Mouse (Mus musculus): Measurements from ENCODE around the gene Slc17a1. TPM values are rescaled to one million over a fixed set of nuclear protein-coding genes. Genes with fewer than 3 reads are reported as not detected.

The Slc17a1 gene
- polyA plus RNA-seq, 1 experiment from 2014 or later: not detected

- WGBS: 74% methylated on average over 6 of the region's 6 CpGs
- no peak for DNase-seq (ENCODE audit: low spot score)
- Histone ChIP-seq H3K4me1 (no peaks in the 10 kb centered on the region), H3K4me3 (no peak overlapping the region), H3K9me3 (replicated peaks) (no peaks in the 10 kb centered on the region), H3K36me3 (no peaks in the 10 kb centered on the region), H3K27me3 (ENCODE audit: low read depth, poor library complexity, severe bottlenecking) (no peaks in the 10 kb centered on the region), H3K27ac (no peak overlapping the region)
These were observed 30.7 kb downstream of the Slc17a1 start for GRCm38 (mm10) chr13:23898242-23898641.

DNA sequence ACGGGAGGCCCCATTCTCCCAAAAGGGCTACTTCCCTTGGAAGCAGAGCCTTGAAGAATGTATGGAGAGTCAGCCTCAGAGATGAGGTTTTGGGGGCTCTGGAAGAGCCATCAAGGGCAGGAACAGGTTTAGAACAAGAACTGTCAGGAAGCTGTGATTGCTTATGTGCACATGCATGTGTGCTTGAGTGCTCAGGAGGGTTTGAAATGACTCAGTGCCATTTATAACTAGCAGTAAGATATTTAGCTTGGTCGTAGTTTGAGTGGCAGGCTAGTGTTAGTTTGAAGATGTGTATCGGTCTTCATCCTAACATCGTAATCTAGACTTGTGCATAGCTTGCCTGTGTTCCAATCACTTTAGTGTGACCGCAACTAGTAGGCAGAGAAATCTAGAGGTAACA is 39.4 kb downstream of the Slc17a1 start:
- H3K27me3 ChIP-seq (ENCODE audit: low read depth, poor library complexity, severe bottlenecking): no peaks in the 10 kb centered on the region
- no peaks in the 10 kb centered on the region for H3K36me3 ChIP-seq
- DNase-seq (ENCODE audit: low spot score): no peak
- H3K4me3 ChIP-seq: no peak overlapping the region
- H3K9me3 ChIP-seq (replicated peaks): no peaks in the 10 kb centered on the region
- 97% methylated on average over 5 of the region's 5 CpGs for WGBS
- no peak overlapping the region for H3K27ac ChIP-seq
- H3K4me1 ChIP-seq: no peaks in the 10 kb centered on the region

- no peak for DNase-seq (ENCODE audit: low spot score)
- Histone ChIP-seq H3K27me3 (ENCODE audit: low read depth, poor library complexity, severe bottlenecking) (no peaks in the 10 kb centered on the region), H3K36me3 (no peaks in the 10 kb centered on the region), H3K4me3 (no peak overlapping the region), H3K9me3 (replicated peaks) (no peaks in the 10 kb centered on the region), H3K4me1 (no peaks in the 10 kb centered on the region), H3K27ac (no peak overlapping the region)
- WGBS: 87% methylated on average over 5 of the region's 5 CpGs
These were observed 42.6 kb downstream of the Slc17a1 start for GRCm38 (mm10) chr13:23910121-23910520.

DNA sequence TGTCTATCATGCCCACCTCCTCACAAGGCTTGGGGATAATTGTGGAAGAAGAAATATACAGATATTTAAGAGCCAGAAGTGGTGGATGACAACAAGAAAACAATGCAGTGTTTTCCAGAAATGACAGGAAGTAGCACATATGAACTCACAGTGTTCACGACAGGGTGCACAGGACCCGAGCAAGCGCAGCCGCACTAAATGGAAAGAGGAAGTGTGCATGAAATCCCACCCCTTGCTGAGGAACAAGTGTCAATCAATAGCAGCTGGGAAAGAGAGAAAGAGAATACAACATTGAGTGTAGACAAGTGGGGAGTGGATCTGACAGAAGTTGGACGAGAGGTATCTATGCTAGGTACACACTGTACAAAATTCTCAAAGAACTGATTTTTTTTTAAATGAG is 43.8 kb downstream of the Slc17a1 start:
- Histone ChIP-seq H3K36me3 (no peaks in the 10 kb centered on the region), H3K27ac (no peak overlapping the region), H3K9me3 (replicated peaks) (no peaks in the 10 kb centered on the region), H3K4me1 (peaks cover 6% of the 10 kb centered on the region), H3K27me3 (ENCODE audit: low read depth, poor library complexity, severe bottlenecking) (no peaks in the 10 kb centered on the region), H3K4me3 (no peak overlapping the region)
- no peak for DNase-seq (ENCODE audit: low spot score)
- 89% methylated on average over 5 of the region's 5 CpGs for WGBS

GRCm38 (mm10) chr13:23913791-23914306 is 46.3 kb downstream of the Slc17a1 start:
- DNase-seq (ENCODE audit: low spot score): no peak
- H3K27me3 ChIP-seq (ENCODE audit: low read depth, poor library complexity, severe bottlenecking): no peaks in the 10 kb centered on the region
- no peak overlapping the region for H3K27ac ChIP-seq
- peaks cover 6% of the 10 kb centered on the region for H3K4me1 ChIP-seq
- H3K9me3 ChIP-seq (replicated peaks): no peaks in the 10 kb centered on the region
- H3K36me3 ChIP-seq: no peaks in the 10 kb centered on the region
- no peak overlapping the region for H3K4me3 ChIP-seq
- whole genome bisulfite sequencing: 67% methylated on average over 6 of the region's 6 CpGs

DNA sequence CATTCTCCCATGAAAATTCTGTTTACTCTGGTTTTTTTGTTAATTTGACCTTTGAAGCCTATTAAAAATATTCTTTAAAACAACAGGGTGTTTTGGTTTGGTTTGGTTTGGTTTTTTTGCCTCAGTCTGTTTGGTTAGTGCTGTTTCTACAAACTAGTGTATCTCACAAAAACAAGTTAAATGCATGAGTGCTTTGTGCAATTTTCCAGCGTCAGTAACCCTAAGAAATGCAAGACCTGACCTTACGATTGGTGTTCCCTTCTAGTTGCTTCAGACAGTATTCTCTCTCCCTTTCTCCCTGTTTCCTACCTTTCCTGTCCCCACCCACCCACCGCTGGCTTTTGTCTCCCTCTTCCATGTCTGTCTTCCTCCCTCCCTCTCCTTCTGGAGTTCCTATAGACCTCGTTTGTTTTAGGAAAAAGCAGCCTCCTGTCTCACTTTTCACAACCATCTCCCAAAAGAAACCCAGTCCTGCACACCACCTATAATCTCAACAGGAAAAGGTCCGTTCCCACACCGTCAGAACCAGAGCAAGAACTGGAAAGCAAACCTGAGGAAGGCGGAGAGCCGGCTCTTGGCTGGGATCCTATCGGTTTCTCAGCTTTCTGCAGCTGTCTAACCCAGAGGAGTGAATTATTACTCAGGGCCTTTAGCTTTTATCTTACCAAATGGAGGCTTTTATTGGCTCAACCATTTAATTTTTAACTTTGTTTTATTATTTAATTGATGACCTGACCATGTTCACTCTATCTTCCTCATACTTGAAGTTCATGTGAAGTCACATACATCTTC is 47.0 kb downstream of the Slc17a1 start, which contains the start of gene Slc17a4:
Gene Slc17a4, minus strand, starts transcription at position 634 of the 792 bp plus-strand sequence.
- no peaks in the 10 kb centered on the region for H3K27me3 ChIP-seq (ENCODE audit: low read depth, poor library complexity, severe bottlenecking)
- peaks cover 6% of the 10 kb centered on the region for H3K4me1 ChIP-seq
- WGBS: 79% methylated on average over 9 of the region's 9 CpGs
- H3K4me3 ChIP-seq: no peak within 1 kb of the TSS
- H3K36me3 ChIP-seq: no peaks in the 10 kb centered on the region
- no peaks in the 10 kb centered on the region for H3K9me3 ChIP-seq (replicated peaks)
- no peak within 1 kb of the TSS for H3K27ac ChIP-seq
- DNase-seq (ENCODE audit: low spot score): no peak

DNA sequence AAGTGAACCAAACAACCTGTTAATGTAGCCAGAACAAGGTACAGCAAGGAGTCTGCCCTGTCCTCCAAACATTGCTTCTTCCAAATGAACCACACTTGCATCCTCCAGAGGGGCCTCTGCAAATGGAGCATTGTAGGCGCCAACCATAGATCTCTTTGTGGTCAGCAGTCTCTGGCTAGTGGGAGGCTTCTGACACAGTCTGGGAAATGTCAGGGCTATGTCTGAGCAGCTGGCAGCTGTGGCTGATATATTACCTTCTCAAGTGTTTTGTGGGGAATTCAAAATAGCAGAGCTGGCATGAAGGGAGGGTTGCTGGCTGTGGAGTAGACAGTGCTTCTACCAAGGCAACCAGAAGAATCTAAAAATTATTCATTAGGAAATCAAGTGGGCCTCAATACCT is 48.6 kb downstream of the Slc17a1 start:
- no peaks in the 10 kb centered on the region for H3K36me3 ChIP-seq
- DNase-seq (ENCODE audit: low spot score): no peak
- H3K4me1 ChIP-seq: peaks cover 6% of the 10 kb centered on the region
- WGBS: 83% methylated on average over 1 of the region's 1 CpGs
- no peaks in the 10 kb centered on the region for H3K27me3 ChIP-seq (ENCODE audit: low read depth, poor library complexity, severe bottlenecking)
- H3K27ac ChIP-seq: no peak overlapping the region
- no peaks in the 10 kb centered on the region for H3K9me3 ChIP-seq (replicated peaks)
- H3K4me3 ChIP-seq: no peak overlapping the region

GRCm38 (mm10) chr13:23917674-23918073 is 50.1 kb downstream of the Slc17a1 start:
- no peaks in the 10 kb centered on the region for H3K36me3 ChIP-seq
- H3K9me3 ChIP-seq (replicated peaks): no peaks in the 10 kb centered on the region
- H3K4me1 ChIP-seq: peaks cover 6% of the 10 kb centered on the region
- no peak for DNase-seq (ENCODE audit: low spot score)
- 85% methylated on average over 4 of the region's 4 CpGs for whole genome bisulfite sequencing
- no peak overlapping the region for H3K4me3 ChIP-seq
- H3K27ac ChIP-seq: no peak overlapping the region
- H3K27me3 ChIP-seq (ENCODE audit: low read depth, poor library complexity, severe bottlenecking): no peaks in the 10 kb centered on the region

- no peaks in the 10 kb centered on the region for H3K27me3 ChIP-seq (ENCODE audit: low read depth, poor library complexity, severe bottlenecking)
- H3K9me3 ChIP-seq (replicated peaks): no peaks in the 10 kb centered on the region
- 83% methylated on average over 2 of the region's 2 CpGs for WGBS
- H3K4me1 ChIP-seq: peaks cover 8% of the 10 kb centered on the region
- no peaks in the 10 kb centered on the region for H3K36me3 ChIP-seq
- H3K4me3 ChIP-seq: no peak overlapping the region
- H3K27ac ChIP-seq: no peak overlapping the region
- no peak for DNase-seq (ENCODE audit: low spot score)
These were observed 58.2 kb downstream of the Slc17a1 start for GRCm38 (mm10) chr13:23925792-23926191.

- H3K27me3 ChIP-seq (ENCODE audit: low read depth, poor library complexity, severe bottlenecking): no peaks in the 10 kb centered on the region
These were observed 61.1 kb downstream of the Slc17a1 start for GRCm38 (mm10) chr13:23928637-23929036.

DNA sequence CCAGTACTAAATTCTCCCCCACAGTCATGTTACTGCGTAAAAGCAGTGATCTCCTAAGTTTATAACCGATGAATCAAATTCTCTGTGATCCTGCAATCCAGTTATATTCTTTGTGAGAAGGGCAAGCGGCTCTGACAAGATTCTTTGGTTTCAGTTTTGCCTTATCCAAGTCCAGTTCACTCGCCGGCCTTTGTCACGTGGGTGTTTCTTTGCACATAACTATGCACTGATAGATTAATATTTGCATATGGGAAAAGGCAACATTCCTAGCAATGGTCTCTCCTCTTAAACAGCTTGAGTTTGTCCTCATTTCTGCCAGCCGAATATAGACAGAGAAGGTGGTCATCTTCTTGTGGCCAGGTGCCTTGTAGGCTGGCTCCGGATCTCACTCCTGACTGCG is 62.9 kb downstream of the Slc17a1 start:
- Histone ChIP-seq H3K27ac (peak overlapping the region; percentile 72), H3K9me3 (replicated peaks) (no peaks in the 10 kb centered on the region), H3K27me3 (ENCODE audit: low read depth, poor library complexity, severe bottlenecking) (no peaks in the 10 kb centered on the region), H3K4me3 (no peak overlapping the region; the same call in 1 of the 2 replicates), H3K36me3 (no peaks in the 10 kb centered on the region), H3K4me1 (peaks cover 16% of the 10 kb centered on the region)
- no peak for DNase-seq (ENCODE audit: low spot score)
- 88% methylated on average over 9 of the region's 9 CpGs for WGBS

More at GRCm38 (mm10) chr13:23928637-23929036, 61.1 kb downstream of the Slc17a1 start:
- no peaks in the 10 kb centered on the region for H3K9me3 ChIP-seq (replicated peaks)
- no peak for DNase-seq (ENCODE audit: low spot score)
- 70% methylated on average over 3 of the region's 3 CpGs for WGBS
- no peak overlapping the region for H3K4me3 ChIP-seq
- no peaks in the 10 kb centered on the region for H3K36me3 ChIP-seq
- H3K27ac ChIP-seq: no peak overlapping the region
- H3K4me1 ChIP-seq: peaks cover 16% of the 10 kb centered on the region

- Histone ChIP-seq H3K27me3 (ENCODE audit: low read depth, poor library complexity, severe bottlenecking) (no peaks in the 10 kb centered on the region), H3K4me1 (peaks cover 16% of the 10 kb centered on the region), H3K9me3 (replicated peaks) (no peaks in the 10 kb centered on the region), H3K27ac (peak overlapping the region; percentile 72), H3K36me3 (no peaks in the 10 kb centered on the region), H3K4me3 (no peak overlapping the region; the same call in 1 of the 2 replicates)
- DNase-seq (ENCODE audit: low spot score): no peak
- WGBS: 51% methylated on average over 11 of the region's 11 CpGs
These were observed 63.4 kb downstream of the Slc17a1 start for GRCm38 (mm10) chr13:23930904-23931303.

GRCm38 (mm10) chr13:23933421-23934210 is 66.1 kb downstream of the Slc17a1 start, which contains the start of gene Hist1h2ba:
Gene Hist1h2ba (minus strand): TSS chr13:23934156.
- Histone ChIP-seq H3K9me3 (replicated peaks) (no peaks in the 10 kb centered on the region), H3K27me3 (ENCODE audit: low read depth, poor library complexity, severe bottlenecking) (no peaks in the 10 kb centered on the region), H3K27ac (no peak within 1 kb of the TSS), H3K36me3 (no peaks in the 10 kb centered on the region), H3K4me1 (peaks cover 13% of the 10 kb centered on the region), H3K4me3 (no peak within 1 kb of the TSS)
- WGBS: 93% methylated on average over 39 of the region's 39 CpGs
- no peak for DNase-seq (ENCODE audit: low spot score)
